Mouse (Mus musculus) G1E (cell line): Measurements from ENCODE around the gene Elovl6. TPM values are rescaled to one million over a fixed set of nuclear protein-coding genes. Genes with fewer than 3 reads are reported as not detected.

Experiments used
- ATAC-seq: 2 replicates; pipeline ENCODE4 v1.8.0; 2016; ENCODE audit warnings: mild to moderate bottlenecking; ENCODE audit not compliant: insufficient number of reproducible peaks, poor library complexity, low FRiP score, severe bottlenecking; ENCODE audit errors: extremely low read depth
- DNase-seq: peaks from one replicate; pipeline ENCODE4 v3.0.0; 2012; ENCODE audit warnings: low spot score
- H3K27me3 ChIP-seq: 2 replicates; pipeline ENCODE4 v1.6.1; 2012; ENCODE audit warnings: mild to moderate bottlenecking, low read length, inconsistent platforms; ENCODE audit not compliant: insufficient read depth
- H3K36me3 ChIP-seq: replicated peaks from 2 replicates; pipeline ENCODE3; 2012; ENCODE audit warnings: mild to moderate bottlenecking, inconsistent platforms
- H3K4me1 ChIP-seq: 2 replicates; pipeline ENCODE4 v1.6.1; 2012; ENCODE audit warnings: low read depth, low read length, inconsistent platforms, mixed read lengths; ENCODE audit not compliant: insufficient read depth
- H3K4me3 ChIP-seq: 2 replicates; pipeline ENCODE4 v1.5.1; 2012; ENCODE audit warnings: low read depth, mild to moderate bottlenecking, inconsistent platforms, low read length, moderate library complexity, mixed read lengths
- H3K9me3 ChIP-seq: replicated peaks from 2 replicates; pipeline ENCODE4 v1.6.1; 2012; ENCODE audit warnings: inconsistent platforms
- CTCF ChIP-seq: IDR thresholded peaks from 2 replicates; pipeline ENCODE4 v1.5.1; 2012; ENCODE audit warnings: low read depth, low read length, inconsistent platforms, mixed read lengths
- GATA1 ChIP-seq: IDR thresholded peaks from 2 replicates; pipeline ENCODE4 v1.6.1; 2012; ENCODE audit warnings: borderline replicate concordance, low read length, inconsistent platforms, mixed read lengths
- GATA2 ChIP-seq: IDR thresholded peaks from 2 replicates; pipeline ENCODE4 v1.6.1; 2012; ENCODE audit warnings: low read depth, low read length, inconsistent platforms, borderline replicate concordance
- POLR2AphosphoS5 ChIP-seq: IDR thresholded peaks from 2 replicates; pipeline ENCODE4 v1.6.1; 2012; ENCODE audit warnings: low read depth, low read length, inconsistent platforms; ENCODE audit not compliant: insufficient replicate concordance
- TAL1 ChIP-seq: conservative IDR thresholded peaks from 2 replicates; pipeline ENCODE4 v1.6.1; 2012; ENCODE audit warnings: low read depth, low read length, inconsistent platforms, mixed read lengths
- polyA plus RNA-seq: library from polyadenylated mRNA; stranded (reverse); fragments of >175 nt; gene quantifications from 2 replicates; pipeline ENCODE4 v1.2.3, GENCODE M21; 2012
- total RNA-seq, 2 experiments: library from RNA; stranded (forward) in 1 of 2; stranded (reverse) in 1 of 2; fragments of 200-1000 nt in 1 of 2; fragments of >200 nt in 1 of 2; fragmentation: Nextera tagmentation in 1 of 2; gene quantifications; 2 replicates each; pipeline ENCODE4 v1.2.3; 2014 to 2017

The Elovl6 gene
- total and polyA plus RNA-seq, 3 experiments, result 2.3 to 20.4 (median 20.4) TPM

GRCm38 (mm10) chr3:129686196-129686595 is 154.0 kb downstream of the Elovl6 start:
- no peak for TF ChIP-seq GATA2
- no peak for TF ChIP-seq TAL1
- TF ChIP-seq POLR2AphosphoS5, result no peak
- TF ChIP-seq GATA1, result no peak
- no peak for TF ChIP-seq CTCF
- DNase-seq (no peak), ATAC-seq (no peak)
- Histone ChIP-seq H3K9me3 (no peaks in the 10 kb centered on the region), H3K4me1 (no peaks in the 10 kb centered on the region), H3K4me3 (no peak overlapping the region), H3K36me3 (peaks cover 43% of the 10 kb centered on the region), H3K27me3 (no peaks in the 10 kb centered on the region)

- peak; percentile 51 for DNase-seq
- Histone ChIP-seq H3K4me1 (no peaks in the 10 kb centered on the region), H3K9me3 (no peaks in the 10 kb centered on the region), H3K4me3 (no peak overlapping the region), H3K27me3 (no peaks in the 10 kb centered on the region), H3K36me3 (peaks cover 40% of the 10 kb centered on the region)
- TF ChIP-seq GATA2 (no peak), CTCF (no peak), POLR2AphosphoS5 (no peak), TAL1 (no peak), GATA1 (no peak)
- ATAC-seq, result peak; percentile 72
Observed at GRCm38 (mm10) chr3:129686698-129687333, 154.7 kb downstream of the Elovl6 start.

GRCm38 (mm10) chr3:129687429-129687828 is 155.3 kb downstream of the Elovl6 start:
- no peak for ATAC-seq
- TF ChIP-seq CTCF, result no peak
- no peak for TF ChIP-seq POLR2AphosphoS5
- TF ChIP-seq TAL1, result no peak
- TF ChIP-seq GATA1, result no peak
- no peak for TF ChIP-seq GATA2
- H3K4me1 ChIP-seq, result no peaks in the 10 kb centered on the region
- H3K4me3 ChIP-seq, result no peak overlapping the region
- no peaks in the 10 kb centered on the region for H3K9me3 ChIP-seq
- no peaks in the 10 kb centered on the region for H3K27me3 ChIP-seq
- no peak for DNase-seq
- H3K36me3 ChIP-seq, result peaks cover 36% of the 10 kb centered on the region

Other genes starting within 250 kb of the Elovl6 start
- gene Enpep, start 199.6 kb upstream of the Elovl6 start, total RNA-seq (2014; fragmentation: Nextera tagmentation), result not detected in 2 replicates
- 0.16 TPM in 1 of 2 replicates, not detected in the other for gene Enpep, start 199.6 kb upstream of the Elovl6 start, total RNA-seq (2017)
- not detected in 2 replicates for gene Enpep, start 199.6 kb upstream of the Elovl6 start, polyA plus RNA-seq
- gene Egf, start 223.0 kb downstream of the Elovl6 start, total RNA-seq (2014; fragmentation: Nextera tagmentation), result 2.8 and 4.7 TPM in 2 replicates
- 2.4 and 2.6 TPM in 2 replicates for gene Egf, start 223.0 kb downstream of the Elovl6 start, total RNA-seq (2017)
- gene Egf, start 223.0 kb downstream of the Elovl6 start, polyA plus RNA-seq, result 1.3 and 1.8 TPM in 2 replicates